Mouse (Mus musculus) right cerebral cortex, adult 18-20 months (tissue): ENCODE results near the gene Ceacam20.
"Not testable (repeated sequence)": the region's sequence is repeated elsewhere in the genome, so short reads cannot be mapped to it uniquely, and the experiment has no call there.

Experiments used
- DNase-seq: peaks from one replicate; pipeline ENCODE4 v3.0.0; 2022; ENCODE audit warnings: mixed read lengths

The Ceacam20 gene

GRCm38 (mm10) chr7:19964985-19965579, at the start of gene Ceacam20:
Gene Ceacam20, plus strand, starts transcription at chr7:19965412.
- no peak for DNase-seq

GRCm38 (mm10) chr7:19920166-19920505, 45.1 kb upstream of the Ceacam20 start:
- DNase-seq, result no peak

DNA sequence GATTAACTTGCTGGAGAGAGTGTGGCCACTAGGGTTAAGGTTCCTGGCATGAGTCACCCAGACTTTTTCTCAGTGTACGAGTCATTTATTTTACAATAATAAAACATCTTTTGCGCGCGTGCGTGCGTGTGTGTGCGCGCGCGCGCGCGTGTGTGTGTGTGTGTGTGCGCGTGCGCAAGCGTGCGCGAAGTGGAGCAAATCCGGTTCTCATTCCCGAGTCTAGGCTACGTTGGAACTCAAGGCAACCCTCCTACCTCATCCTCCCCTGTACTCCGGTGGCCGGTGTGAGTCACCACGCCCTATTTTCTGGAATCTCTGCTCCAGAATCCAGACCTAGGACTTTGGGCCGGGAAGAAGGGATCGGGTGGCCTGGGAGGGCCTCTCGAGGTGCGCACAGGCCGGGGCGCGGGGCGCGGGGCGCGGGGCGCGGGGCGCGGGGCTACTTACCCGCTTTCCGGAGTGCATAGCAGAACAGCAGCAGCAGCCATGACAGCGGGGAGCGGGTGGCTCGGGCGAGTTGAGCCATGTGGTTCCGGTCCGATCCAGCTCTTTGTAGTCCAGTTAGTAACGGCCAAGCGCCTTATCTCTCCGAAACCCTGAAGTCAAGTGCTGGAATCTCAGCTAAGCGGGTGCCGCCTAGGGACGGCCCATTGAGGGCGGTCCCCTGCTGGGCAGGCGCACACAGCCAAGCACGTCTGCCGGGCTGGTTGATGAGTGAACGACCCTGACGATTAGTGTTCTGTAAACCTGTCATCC, 44.5 kb upstream of the Ceacam20 start, which contains the start of gene Pvr:
Gene Pvr (minus strand): TSS at position 655 of the 756 bp plus-strand sequence.
- DNase-seq, result peak; percentile 83

- no peak for DNase-seq
These were observed 41.9 kb upstream of the Ceacam20 start for GRCm38 (mm10) chr7:19923354-19923753.

DNA sequence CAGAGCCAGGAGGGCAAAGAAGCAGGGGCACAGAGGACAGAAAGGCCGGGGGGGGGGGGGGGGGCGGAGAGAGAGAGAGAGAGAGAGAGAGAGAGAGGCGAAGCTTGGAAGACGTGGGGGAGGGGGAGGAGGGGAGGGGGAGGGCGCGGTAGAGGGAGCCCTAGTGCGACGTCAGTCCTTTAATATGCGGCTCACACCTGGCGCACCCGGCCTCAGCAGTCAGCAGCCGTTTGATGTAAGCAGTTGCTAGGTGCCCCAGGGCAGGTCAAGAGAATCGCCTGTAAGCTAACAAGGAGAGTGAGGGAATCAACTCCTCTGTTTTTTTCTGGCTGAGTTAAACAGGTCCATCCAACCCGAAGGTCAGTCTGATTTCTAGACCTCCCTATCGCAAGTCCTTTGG, 41.4 kb upstream of the Ceacam20 start:
- DNase-seq, result no peak

DNA sequence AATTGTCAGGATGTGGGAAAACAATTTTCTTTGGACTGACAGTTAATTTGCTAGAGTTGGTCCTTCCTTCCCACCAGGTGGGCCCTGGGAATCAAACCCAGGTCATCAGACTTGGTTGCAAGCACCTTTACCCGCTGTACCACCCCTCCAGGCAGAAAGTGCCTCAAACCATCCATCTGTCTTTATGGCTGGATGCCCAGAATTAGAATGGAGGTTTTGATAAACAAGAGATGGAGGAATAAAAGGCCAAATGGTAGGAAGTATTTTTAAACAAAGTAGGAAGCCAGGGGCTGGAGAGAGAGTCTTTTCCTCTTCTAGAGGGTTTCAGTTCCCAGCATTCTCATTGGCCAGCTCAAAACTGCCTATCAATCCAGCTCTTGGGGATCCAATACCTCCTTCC, 39.8 kb upstream of the Ceacam20 start:
- DNase-seq, result no peak

- no peak for DNase-seq
These were observed 38.2 kb upstream of the Ceacam20 start for GRCm38 (mm10) chr7:19926849-19927480.

GRCm38 (mm10) chr7:19928486-19928885, 36.7 kb upstream of the Ceacam20 start:
- DNase-seq, result no peak

DNA sequence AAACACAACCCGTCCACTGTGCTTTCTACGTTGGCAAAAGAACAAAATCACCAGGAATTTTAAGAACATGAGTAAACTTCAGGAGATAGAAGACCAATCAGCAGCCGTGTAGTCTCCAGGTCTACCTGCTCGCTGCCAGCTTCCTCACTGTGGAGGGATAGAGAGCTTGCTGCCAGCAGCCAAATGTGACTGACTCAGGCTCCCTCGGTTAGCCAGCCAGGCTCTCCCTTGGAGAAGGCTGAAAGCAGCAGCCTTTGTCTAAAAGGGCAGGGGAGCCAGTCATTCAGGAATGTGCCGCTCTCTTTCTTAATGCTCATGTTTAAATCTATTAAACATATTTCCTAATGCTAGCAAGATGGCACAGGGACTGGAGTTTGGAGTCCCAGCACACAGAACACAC, 34.7 kb upstream of the Ceacam20 start:
- DNase-seq, result not testable (repeated sequence)

- DNase-seq, result no peak
These were observed 32.9 kb upstream of the Ceacam20 start for GRCm38 (mm10) chr7:19932133-19932876.

GRCm38 (mm10) chr7:19932877-19933809, 32.1 kb upstream of the Ceacam20 start:
- peak; percentile 84 for DNase-seq

DNA sequence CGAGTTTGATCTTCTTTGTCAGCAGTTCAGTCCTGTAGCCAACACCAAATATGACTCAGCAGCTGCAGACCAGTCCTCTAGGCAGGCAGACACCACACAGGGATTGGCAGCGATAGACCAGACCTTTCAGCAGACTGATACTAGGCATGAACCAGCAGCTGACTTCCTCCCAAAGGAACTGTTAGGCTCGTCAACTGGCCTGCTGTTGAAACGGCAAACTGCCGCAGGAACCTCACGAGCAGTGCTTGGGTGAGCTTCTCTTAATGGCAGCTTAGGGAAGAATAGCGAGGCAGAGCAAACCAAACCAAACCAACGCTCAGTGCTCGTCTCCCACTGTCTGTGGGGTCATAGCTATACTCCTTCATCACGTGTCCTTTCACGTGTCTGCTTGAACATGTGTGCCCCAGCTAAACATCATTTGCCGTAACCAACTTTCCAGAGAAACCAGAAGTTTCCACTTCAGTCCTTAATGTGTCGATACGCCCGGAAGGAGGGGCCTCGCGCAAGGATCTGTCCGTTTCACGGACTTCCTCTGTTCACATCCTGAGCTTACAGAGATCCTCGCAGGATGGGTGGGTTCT, 30.0 kb upstream of the Ceacam20 start:
- DNase-seq, result no peak

- no peak for DNase-seq
These were observed 29.3 kb upstream of the Ceacam20 start for GRCm38 (mm10) chr7:19935961-19936360.

- DNase-seq, result no peak
These were observed 27.9 kb upstream of the Ceacam20 start for GRCm38 (mm10) chr7:19937229-19937821.

DNA sequence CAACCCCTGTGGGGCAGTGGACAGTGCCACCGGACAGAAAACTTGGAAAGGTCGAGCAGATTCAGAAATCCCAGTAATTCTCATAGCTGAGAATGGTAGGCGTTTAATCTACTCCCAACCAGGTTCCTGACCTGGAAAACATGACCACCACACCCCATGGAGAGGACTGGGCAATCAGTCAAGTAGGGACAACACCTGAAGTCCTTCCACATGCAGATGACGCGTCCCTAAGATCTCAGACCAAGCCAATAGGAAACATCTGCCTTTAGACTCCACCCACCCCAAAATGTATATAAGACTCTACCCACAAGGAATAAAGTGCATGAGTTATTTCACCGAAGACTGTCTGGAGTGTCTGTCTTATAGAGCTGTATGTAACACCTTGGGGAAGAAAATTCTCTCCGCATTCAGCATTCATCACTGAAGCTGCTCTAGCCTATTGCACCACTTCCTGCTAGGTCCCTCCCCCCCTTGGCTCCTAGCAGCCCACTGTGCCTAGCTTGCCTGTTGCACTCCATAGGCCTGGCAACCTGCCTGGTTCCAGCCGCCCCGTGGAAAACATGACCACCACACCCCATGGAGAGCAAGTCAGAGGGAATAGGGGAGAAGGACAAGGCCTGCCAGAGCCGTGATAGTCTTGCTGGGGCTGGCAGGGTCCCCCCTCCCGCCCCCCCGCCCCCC, 25.5 kb upstream of the Ceacam20 start:
- DNase-seq, result peak; percentile 58

GRCm38 (mm10) chr7:19940256-19940655, 25.0 kb upstream of the Ceacam20 start:
- no peak for DNase-seq

DNA sequence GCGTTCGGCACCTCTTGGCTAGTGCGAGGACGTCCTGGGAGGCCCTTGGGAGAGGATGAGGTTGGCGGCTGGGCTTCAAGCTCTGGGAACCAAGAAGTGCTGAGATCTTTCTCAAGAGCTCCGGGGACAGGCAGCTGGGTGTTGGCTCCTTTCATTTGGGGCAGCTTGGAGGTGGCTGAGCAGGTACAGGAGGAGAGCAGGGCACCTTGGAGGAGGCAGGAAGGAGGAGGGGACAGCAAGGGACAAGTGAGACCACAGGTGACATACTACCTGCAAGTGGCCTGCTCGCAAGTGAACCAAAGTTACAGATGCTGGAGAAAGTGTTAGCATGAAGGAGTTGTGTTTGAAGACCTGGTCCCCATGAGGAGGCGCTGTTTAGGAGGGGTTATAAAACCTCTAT, 20.5 kb upstream of the Ceacam20 start:
- DNase-seq, result no peak

GRCm38 (mm10) chr7:19945201-19945600, 20.0 kb upstream of the Ceacam20 start:
- no peak for DNase-seq

GRCm38 (mm10) chr7:19945821-19946515, 19.2 kb upstream of the Ceacam20 start:
- no peak for DNase-seq

DNA sequence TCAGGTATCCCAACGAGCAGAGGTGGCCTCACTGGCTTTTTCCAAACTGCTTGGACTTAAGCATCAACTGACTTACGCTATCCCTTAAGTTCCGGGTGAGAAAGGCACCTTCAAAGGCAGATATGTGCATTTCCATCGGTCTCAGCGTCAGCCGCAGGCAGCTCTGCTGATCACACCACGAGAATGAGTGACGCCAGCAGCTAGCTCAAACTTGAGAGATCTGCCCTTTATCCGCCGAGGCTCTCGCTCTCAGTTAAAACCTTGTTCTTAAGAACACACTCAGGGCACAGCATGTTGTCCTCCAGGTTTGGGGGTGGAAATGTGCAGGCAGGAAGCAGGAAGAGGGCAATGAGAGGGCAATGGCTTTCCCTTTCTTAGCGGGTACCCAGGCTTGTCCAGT, 16.3 kb upstream of the Ceacam20 start:
- DNase-seq, result no peak
